Mouse (Mus musculus) bone marrow, adult 2 months (tissue): ENCODE measurements around the gene Paqr7.

ENCODE experiments used
- CTCF ChIP-seq: fragments of 200-500 bp; IDR thresholded peaks from 2 replicates; pipeline ENCODE4 v1.5.1; 2011; ENCODE audit warnings: low read length, control low read depth; ENCODE audit not compliant: control insufficient read depth, insufficient read depth
- POLR2A ChIP-seq: fragments of 200-500 bp; IDR thresholded peaks from 2 replicates; pipeline ENCODE4 v1.6.1; 2011; ENCODE audit warnings: low read depth, mild to moderate bottlenecking, control low read depth, low read length, borderline replicate concordance; ENCODE audit not compliant: control insufficient read depth

DNA sequence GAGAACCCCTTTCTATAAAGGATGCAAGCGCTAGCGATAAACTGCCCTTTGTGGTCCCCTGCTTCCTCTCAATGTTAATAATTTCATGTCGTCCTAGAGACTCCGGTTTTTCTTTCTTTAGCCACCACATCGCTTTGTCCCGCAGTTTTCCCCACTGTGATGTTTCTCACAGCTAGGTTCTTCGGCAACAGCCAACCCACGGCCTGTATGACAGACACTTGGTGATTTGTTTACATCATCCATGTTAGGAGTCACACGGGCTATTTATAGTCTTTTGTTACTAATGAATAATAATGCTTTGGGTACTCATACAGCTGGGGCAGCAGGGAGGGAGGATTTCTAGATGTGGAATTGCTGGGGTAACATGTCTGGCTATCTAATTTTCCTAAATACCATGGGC lies 45.0 kb upstream of the Paqr7 start:
- no peak for TF ChIP-seq CTCF
- TF ChIP-seq POLR2A, result no peak
